Mouse (Mus musculus) forebrain, postnatal 0 days (tissue): ENCODE results near the gene Cxcr1. TPM values are rescaled to one million over a fixed set of nuclear protein-coding genes. Genes with fewer than 3 reads are reported as not detected.
A peak's percentile ranks its signal among the peaks of the same experiment; 100 is the strongest.

Experiments
- ATAC-seq: fragments of 200-750 bp; cut with Nextera tagmentation; 2 replicates; pipeline ENCODE4 v1.8.0; 2017; ENCODE audit warnings: mild to moderate bottlenecking, moderate library complexity
- DNase-seq: peaks from one replicate; pipeline ENCODE4 v3.0.0-alpha.2; 2015
- H3K27ac ChIP-seq: fragments of 300-500 bp; sonication (generic); 2 replicates; pipeline ENCODE4 v1.5.1; 2014; ENCODE audit warnings: low read depth, mild to moderate bottlenecking, antibody characterized with exemption, low read length, moderate library complexity, mixed read lengths
- H3K27me3 ChIP-seq: fragments of 300-500 bp; sonication (generic); 2 replicates; pipeline ENCODE4 v1.6.1; 2014; ENCODE audit warnings: mild to moderate bottlenecking, low read length, mixed read lengths; ENCODE audit not compliant: insufficient read depth
- H3K36me3 ChIP-seq: fragments of 300-500 bp; sonication (generic); 2 replicates; pipeline ENCODE4 v1.6.1; 2014; ENCODE audit warnings: mild to moderate bottlenecking, moderate library complexity; ENCODE audit not compliant: insufficient read depth
- H3K4me1 ChIP-seq: fragments of 300-500 bp; sonication (generic); 2 replicates; pipeline ENCODE4 v1.6.1; 2014; ENCODE audit warnings: antibody characterized with exemption; ENCODE audit not compliant: insufficient read depth
- H3K4me2 ChIP-seq: fragments of 300-500 bp; sonication (generic); 2 replicates; pipeline ENCODE4 v1.6.1; 2014; ENCODE audit warnings: low read depth, mild to moderate bottlenecking, moderate library complexity
- H3K4me3 ChIP-seq: fragments of 300-500 bp; sonication (generic); 2 replicates; pipeline ENCODE4 v1.5.1; 2014; ENCODE audit warnings: low read depth, low read length, mixed read lengths
- H3K9ac ChIP-seq: fragments of 300-500 bp; sonication (generic); 2 replicates; pipeline ENCODE4 v1.6.1; 2014; ENCODE audit warnings: mild to moderate bottlenecking
- H3K9me3 ChIP-seq: fragments of 300-500 bp; sonication (generic); 2 replicates; pipeline ENCODE4 v1.6.1; 2016; ENCODE audit warnings: low read length
- CTCF ChIP-seq: sonication (generic); IDR thresholded peaks from 2 replicates; pipeline ENCODE4 v1.5.1; 2016; ENCODE audit warnings: antibody characterized with exemption, control low read depth, low read depth
- WGBS: fragments of 180-500 bp; shearing (Covaris S2); extraction: QIAGEN DNeasy Blood & Tissue Kit; methylation state at CpG from one replicate; pipeline ENCODE4 v1.1.7; 2014; 5-methylcytosine and 5-hydroxymethylcytosine counted together
- polyA plus RNA-seq: library from polyadenylated mRNA; unstranded; fragments of >200 nt; fragmentation: Nextera tagmentation; extraction: Ambion mirVana; gene quantifications from 2 replicates; pipeline ENCODE4 v1.2.1, GENCODE M21; 2015
- total RNA-seq: library from RNA; depleted of rRNA; stranded (reverse); fragments of >200 nt; gene quantifications from 2 replicates; pipeline ENCODE4 v1.2.3, GENCODE M21; 2014; rRNA removed

The Cxcr1 gene
- not detected in 2 replicates for total RNA-seq
- polyA plus RNA-seq: not detected in 2 replicates

GRCm38 (mm10) chr1:74194445-74194844 is at the start of gene Cxcr1:
TSS of gene Cxcr1 (minus strand) at chr1:74194631.
- H3K4me3 ChIP-seq: no peak within 1 kb of the TSS
- ATAC-seq: no peak
- no peak for DNase-seq
- TF ChIP-seq CTCF: no peak
- no peaks in the 10 kb centered on the region for H3K9me3 ChIP-seq
- no peak within 1 kb of the TSS for H3K9ac ChIP-seq
- no peak within 1 kb of the TSS for H3K27ac ChIP-seq
- H3K4me1 ChIP-seq: no peaks in the 10 kb centered on the region
- no peaks in the 10 kb centered on the region for H3K27me3 ChIP-seq
- H3K4me2 ChIP-seq: no peak within 1 kb of the TSS
- 69% methylated on average over 8 of the region's 8 CpGs for WGBS
- H3K36me3 ChIP-seq: no peaks in the 10 kb centered on the region

GRCm38 (mm10) chr1:74240832-74241231 is 46.4 kb upstream of the Cxcr1 start:
- H3K4me3 ChIP-seq: no peak overlapping the region
- no peak for TF ChIP-seq CTCF
- DNase-seq (no peak), ATAC-seq (no peak)
- H3K9ac ChIP-seq: no peak overlapping the region
- no peaks in the 10 kb centered on the region for H3K27me3 ChIP-seq
- H3K36me3 ChIP-seq: no peaks in the 10 kb centered on the region
- WGBS: 79% methylated on average over 4 of the region's 4 CpGs
- no peaks in the 10 kb centered on the region for H3K9me3 ChIP-seq
- peaks cover 21% of the 10 kb centered on the region for H3K4me1 ChIP-seq
- H3K27ac ChIP-seq: no peak overlapping the region
- no peak overlapping the region for H3K4me2 ChIP-seq

- H3K4me3 ChIP-seq: no peak overlapping the region
- ATAC-seq: no peak; the same call in 1 of the 2 replicates
- 0 out of 2 replicates have a peak overlapping the region, but pooled peaks have one; percentile 19 for H3K4me2 ChIP-seq
- no peak for TF ChIP-seq CTCF
- no peak for DNase-seq
- H3K36me3 ChIP-seq: no peaks in the 10 kb centered on the region
- H3K4me1 ChIP-seq: peaks cover 21% of the 10 kb centered on the region
- H3K27ac ChIP-seq: no peak overlapping the region
- WGBS: 50% methylated on average over 6 of the region's 6 CpGs
- no peaks in the 10 kb centered on the region for H3K9me3 ChIP-seq
- H3K27me3 ChIP-seq: no peaks in the 10 kb centered on the region
- no peak overlapping the region for H3K9ac ChIP-seq
Measured at GRCm38 (mm10) chr1:74240311-74240710, 45.9 kb upstream of the Cxcr1 start.

- Histone ChIP-seq H3K36me3 (no peaks in the 10 kb centered on the region), H3K4me1 (peaks cover 21% of the 10 kb centered on the region), H3K9me3 (no peaks in the 10 kb centered on the region), H3K27me3 (no peaks in the 10 kb centered on the region), H3K27ac (no peak overlapping the region), H3K4me2 (peak overlapping the region; percentile 67), H3K9ac (no peak overlapping the region), H3K4me3 (peak overlapping the region; percentile 12)
- ATAC-seq: no peak
- DNase-seq: no peak
- 50% methylated on average over 11 of the region's 11 CpGs for WGBS
- no peak for TF ChIP-seq CTCF
Measured at GRCm38 (mm10) chr1:74239618-74240017, 45.2 kb upstream of the Cxcr1 start.

- WGBS: 57% methylated on average over 7 of the region's 7 CpGs
- H3K4me3 ChIP-seq: peak overlapping the region; percentile 12
- no peaks in the 10 kb centered on the region for H3K36me3 ChIP-seq
- H3K9ac ChIP-seq: 0 out of 2 replicates have a peak overlapping the region, but pooled peaks have one; percentile 10
- ATAC-seq (no peak), DNase-seq (no peak)
- no peak overlapping the region for H3K27ac ChIP-seq
- H3K27me3 ChIP-seq: no peaks in the 10 kb centered on the region
- no peak for TF ChIP-seq CTCF
- no peaks in the 10 kb centered on the region for H3K9me3 ChIP-seq
- H3K4me2 ChIP-seq: peak overlapping the region; percentile 67
- H3K4me1 ChIP-seq: peaks cover 21% of the 10 kb centered on the region
Measured at GRCm38 (mm10) chr1:74239162-74239561, 44.7 kb upstream of the Cxcr1 start.

- Histone ChIP-seq H3K27ac (no peak overlapping the region), H3K9ac (peak overlapping the region; percentile 82; the same call in 1 of the 2 replicates), H3K9me3 (no peaks in the 10 kb centered on the region), H3K27me3 (no peaks in the 10 kb centered on the region), H3K4me3 (peak overlapping the region; percentile 97), H3K4me1 (peaks cover 21% of the 10 kb centered on the region), H3K36me3 (no peaks in the 10 kb centered on the region), H3K4me2 (peak overlapping the region; percentile 67)
- no peak for TF ChIP-seq CTCF
- no peak for DNase-seq
- WGBS: 68% methylated on average over 1 of the region's 1 CpGs
- no peak for ATAC-seq
Measured at GRCm38 (mm10) chr1:74238136-74238535, 43.7 kb upstream of the Cxcr1 start.

GRCm38 (mm10) chr1:74237671-74238070 is 43.2 kb upstream of the Cxcr1 start:
- no peak for DNase-seq
- H3K4me2 ChIP-seq: peak overlapping the region; percentile 67
- no peak for ATAC-seq
- H3K36me3 ChIP-seq: no peaks in the 10 kb centered on the region
- no peak for TF ChIP-seq CTCF
- no peak overlapping the region for H3K27ac ChIP-seq
- peak overlapping the region; percentile 82 for H3K9ac ChIP-seq
- 29% methylated on average over 5 of the region's 5 CpGs for WGBS
- no peaks in the 10 kb centered on the region for H3K9me3 ChIP-seq
- peak overlapping the region; percentile 97 for H3K4me3 ChIP-seq
- peaks cover 21% of the 10 kb centered on the region for H3K4me1 ChIP-seq
- no peaks in the 10 kb centered on the region for H3K27me3 ChIP-seq
